ENCODE assay signal across 16 mouse cellular contexts in genomic region chr12:31185933-31186845, GRCm38 (mm10). TPM values are rescaled to one million over a fixed set of nuclear protein-coding genes. Genes with fewer than 3 reads are reported as not detected.
DNase-seq lines count a peak whose midpoint lies in the region; ATAC-seq and TF ChIP-seq lines count a peak whose summit lies in the region.
"Had no signal": no experiment of that assay in that cellular context is flagged by ENCODE, and none has a peak within 500 bp of the region (broad histone marks: within the 10 kb centered on the region; RNA-seq: fewer than 3 reads in every experiment).

No protein-coding gene starts in this region.

- no peak overlapping the region for H3K4me2 ChIP-seq in forebrain, embryonic 14.5 days (ENCODE audit: low read length)
- no peak overlapping the region for H3K4me2 ChIP-seq in forebrain, embryonic 12.5 days
- no peak overlapping the region for H3K4me2 ChIP-seq in lung, postnatal 0 days (replicated peaks; ENCODE audit: low read depth, low read length)
- H3K4me2 ChIP-seq in embryonic facial prominence, embryonic 13.5 days: no peak overlapping the region
- no peak overlapping the region for H3K4me2 ChIP-seq in limb, embryonic 13.5 days (replicated peaks)
- no peak overlapping the region for H3K4me2 ChIP-seq in hindbrain, postnatal 0 days (ENCODE audit: low read depth, low read length)
- H3K4me2 ChIP-seq: liver, embryonic 12.5 days had no signal

- no peak for TF ChIP-seq EP300 in lung, postnatal 0 days (IDR thresholded peaks at IDR 0.05)

- peak; percentile 25 for DNase-seq in forebrain, embryonic 14.5 days (ENCODE audit: low spot score)
- no peak for DNase-seq in lung, postnatal 0 days (ENCODE audit: low spot score)
- no peak for DNase-seq in lung, adult 18-20 months
- DNase-seq in hindbrain, postnatal 0 days (ENCODE audit: low spot score): no peak
- no peak for DNase-seq in adrenal gland, postnatal 10 days
- DNase-seq: heart, postnatal 4 days; kidney, postnatal 10 days; thymus, postnatal 4 days had no signal

- H3K4me3 ChIP-seq in forebrain, embryonic 14.5 days (ENCODE audit: low read depth, low read length): no peak overlapping the region
- no peak overlapping the region for H3K4me3 ChIP-seq in forebrain, embryonic 12.5 days (replicated peaks)
- no peak overlapping the region for H3K4me3 ChIP-seq in lung, postnatal 0 days (ENCODE audit: low read depth, low read length)
- H3K4me3 ChIP-seq in embryonic facial prominence, embryonic 13.5 days: no peak overlapping the region
- no peak overlapping the region for H3K4me3 ChIP-seq in limb, embryonic 13.5 days
- no peak overlapping the region for H3K4me3 ChIP-seq in hindbrain, postnatal 0 days (ENCODE audit: low read length)
- H3K4me3 ChIP-seq: liver, embryonic 12.5 days; megakaryocyte, embryonic 14.5 days had no signal

- peak; percentile 48; the same call in 1 of the 2 replicates for ATAC-seq in forebrain, embryonic 14.5 days
- ATAC-seq in forebrain, embryonic 12.5 days (ENCODE audit: low FRiP score): no peak
- no peak for ATAC-seq in lung, postnatal 0 days
- ATAC-seq in embryonic facial prominence, embryonic 13.5 days (ENCODE audit: insufficient number of reproducible peaks, insufficient read depth, low FRiP score, low TSS enrichment, low read depth): no peak
- no peak for ATAC-seq in limb, embryonic 13.5 days (ENCODE audit: low FRiP score, low read depth)
- ATAC-seq in hindbrain, postnatal 0 days: no peak
- ATAC-seq: liver, embryonic 12.5 days had no signal

- WGBS in forebrain, embryonic 14.5 days: 70% methylated on average over 8 of the region's 8 CpGs
- WGBS in forebrain, embryonic 12.5 days: 71% methylated on average over 8 of the region's 8 CpGs
- 53% methylated on average over 8 of the region's 8 CpGs for WGBS in lung, postnatal 0 days
- 58% methylated on average over 8 of the region's 8 CpGs for WGBS in embryonic facial prominence, embryonic 13.5 days
- WGBS in limb, embryonic 13.5 days: 70% methylated on average over 8 of the region's 8 CpGs
- 78% methylated on average over 8 of the region's 8 CpGs for WGBS in hindbrain, postnatal 0 days

- H3K9ac ChIP-seq in forebrain, embryonic 14.5 days (ENCODE audit: low read length): no peak overlapping the region
- H3K9ac ChIP-seq in forebrain, embryonic 12.5 days: no peak overlapping the region
- no peak overlapping the region for H3K9ac ChIP-seq in lung, postnatal 0 days (replicated peaks; ENCODE audit: low read depth)
- H3K9ac ChIP-seq in embryonic facial prominence, embryonic 13.5 days: no peak overlapping the region
- H3K9ac ChIP-seq in limb, embryonic 13.5 days: no peak overlapping the region
- no peak overlapping the region for H3K9ac ChIP-seq in hindbrain, postnatal 0 days (replicated peaks; ENCODE audit: low read length)
- H3K9ac ChIP-seq: liver, embryonic 12.5 days had no signal

- H3K9me3 ChIP-seq in forebrain, embryonic 14.5 days (replicated peaks; ENCODE audit: control insufficient read depth, low read length): no peaks in the 10 kb centered on the region
- no peaks in the 10 kb centered on the region for H3K9me3 ChIP-seq in forebrain, embryonic 12.5 days
- no peaks in the 10 kb centered on the region for H3K9me3 ChIP-seq in lung, postnatal 0 days (ENCODE audit: low read length)
- H3K9me3 ChIP-seq in embryonic facial prominence, embryonic 13.5 days: no peaks in the 10 kb centered on the region
- H3K9me3 ChIP-seq in limb, embryonic 13.5 days: no peaks in the 10 kb centered on the region
- no peaks in the 10 kb centered on the region for H3K9me3 ChIP-seq in hindbrain, postnatal 0 days (ENCODE audit: low read length)
- H3K9me3 ChIP-seq: liver, embryonic 12.5 days had no signal

- no peaks in the 10 kb centered on the region for H3K27me3 ChIP-seq in forebrain, embryonic 14.5 days (replicated peaks; ENCODE audit: control insufficient read depth, insufficient read depth, low read length)
- H3K27me3 ChIP-seq in forebrain, embryonic 12.5 days: no peaks in the 10 kb centered on the region
- H3K27me3 ChIP-seq in lung, postnatal 0 days (replicated peaks; ENCODE audit: insufficient read depth, low read length): no peaks in the 10 kb centered on the region
- H3K27me3 ChIP-seq in embryonic facial prominence, embryonic 13.5 days: no peaks in the 10 kb centered on the region
- H3K27me3 ChIP-seq in limb, embryonic 13.5 days: no peaks in the 10 kb centered on the region
- H3K27me3 ChIP-seq in hindbrain, postnatal 0 days (ENCODE audit: insufficient read depth, low read length): no peaks in the 10 kb centered on the region
- H3K27me3 ChIP-seq: liver, embryonic 12.5 days; megakaryocyte, embryonic 14.5 days had no signal

- H3K27ac ChIP-seq in forebrain, embryonic 14.5 days (ENCODE audit: low read depth, low read length): no peak overlapping the region
- H3K27ac ChIP-seq in forebrain, embryonic 12.5 days: no peak overlapping the region
- H3K27ac ChIP-seq in lung, postnatal 0 days (ENCODE audit: low read length): 0 out of 2 replicates have a peak overlapping the region, but pooled peaks have one; percentile 16
- H3K27ac ChIP-seq in embryonic facial prominence, embryonic 13.5 days: peak overlapping the region; percentile 80
- H3K27ac ChIP-seq in limb, embryonic 13.5 days: peak overlapping the region; percentile 70
- H3K27ac ChIP-seq in hindbrain, postnatal 0 days: no peak overlapping the region
- H3K27ac ChIP-seq: liver, embryonic 12.5 days had no signal

- H3K36me3 ChIP-seq in forebrain, embryonic 14.5 days (ENCODE audit: control insufficient read depth, insufficient read depth, low read length): no peaks in the 10 kb centered on the region
- H3K36me3 ChIP-seq in forebrain, embryonic 12.5 days (replicated peaks): no peaks in the 10 kb centered on the region
- no peaks in the 10 kb centered on the region for H3K36me3 ChIP-seq in lung, postnatal 0 days (ENCODE audit: insufficient read depth, low read length)
- no peaks in the 10 kb centered on the region for H3K36me3 ChIP-seq in embryonic facial prominence, embryonic 13.5 days
- no peaks in the 10 kb centered on the region for H3K36me3 ChIP-seq in limb, embryonic 13.5 days
- no peaks in the 10 kb centered on the region for H3K36me3 ChIP-seq in hindbrain, postnatal 0 days (ENCODE audit: insufficient read depth, low read length)
- H3K36me3 ChIP-seq: liver, embryonic 12.5 days had no signal

- no peak for TF ChIP-seq CTCF in lung, postnatal 0 days (IDR thresholded peaks at IDR 0.05)
- no peak for TF ChIP-seq CTCF in hindbrain, postnatal 0 days (IDR thresholded peaks at IDR 0.05; ENCODE audit: low read depth)

- H3K4me1 ChIP-seq in forebrain, embryonic 14.5 days (ENCODE audit: control insufficient read depth, insufficient read depth, low read length): peaks cover 11% of the 10 kb centered on the region
- no peaks in the 10 kb centered on the region for H3K4me1 ChIP-seq in forebrain, embryonic 12.5 days
- peaks cover 31% of the 10 kb centered on the region for H3K4me1 ChIP-seq in lung, postnatal 0 days (ENCODE audit: insufficient read depth, low read depth, low read length)
- peaks cover 40% of the 10 kb centered on the region for H3K4me1 ChIP-seq in embryonic facial prominence, embryonic 13.5 days
- H3K4me1 ChIP-seq in limb, embryonic 13.5 days: peaks cover 44% of the 10 kb centered on the region
- H3K4me1 ChIP-seq in hindbrain, postnatal 0 days (ENCODE audit: insufficient read depth, low read length): no peaks in the 10 kb centered on the region
- H3K4me1 ChIP-seq: liver, embryonic 12.5 days; megakaryocyte, embryonic 14.5 days had no signal

RNA-seq across cellular contexts. Expression of gene Gm6993, which starts 54.4 kb away (rescaled TPM):
- not detected in 2 replicates for polyA plus RNA-seq in forebrain, embryonic 14.5 days (2014; fragmentation: Nextera tagmentation; extraction: Ambion mirVana)
- not detected in 2 replicates for polyA plus RNA-seq in forebrain, embryonic 12.5 days (2016; fragmentation: Nextera tagmentation; extraction: Ambion mirVana)
- polyA plus RNA-seq in lung, postnatal 0 days (2015; fragmentation: Nextera tagmentation; extraction: Ambion mirVana): not detected in 2 replicates
- not detected in 2 replicates for polyA plus RNA-seq in embryonic facial prominence, embryonic 13.5 days (2015; fragmentation: Nextera tagmentation; extraction: Ambion mirVana)
- not detected in 2 replicates for polyA plus RNA-seq in limb, embryonic 13.5 days (2015; fragmentation: Nextera tagmentation; extraction: Ambion mirVana)
- not detected in 2 replicates for total RNA-seq in hindbrain, postnatal 0 days (2014; rRNA removed)
- not detected in 2 replicates for polyA plus RNA-seq in hindbrain, postnatal 0 days (2015; fragmentation: Nextera tagmentation; extraction: Ambion mirVana)
- total RNA-seq in adrenal gland, postnatal 10 days (2021): not detected
- total RNA-seq: common myeloid progenitor, adult 5-6 weeks; heart, adult 18-20 months; heart, postnatal 4 days; MEL had no signal
- polyA plus RNA-seq: liver, embryonic 12.5 days had no signal

Comparison
In these comparisons a context has a peak if more than half of its experiments do, and no peak if none do; other contexts are left out.
1. H3K27ac ChIP-seq: peak in lung, postnatal 0 days (single experiment), embryonic facial prominence, embryonic 13.5 days (single experiment) and limb, embryonic 13.5 days (single experiment); none in forebrain, embryonic 14.5 days (single experiment), forebrain, embryonic 12.5 days (single experiment) and hindbrain, postnatal 0 days (single experiment).